Mouse (Mus musculus) midbrain, embryonic 11.5 days (tissue): ENCODE measurements at regions not wholly inside any gene's neighbourhood (a gene's known extent, or its start where the extent isn't known, plus 50 kb on each side); places are given as distances from the start of the nearest gene placed in this dataset.
A peak's percentile ranks its signal among the peaks of the same experiment; 100 is the strongest.

Experiments used
- ATAC-seq: fragments of 200-750 bp; cut with Nextera tagmentation; 2 replicates; pipeline ENCODE4 v1.8.0; 2017; ENCODE audit warnings: moderate TSS enrichment, moderate library complexity; ENCODE audit not compliant: low FRiP score
- DNase-seq: peaks from one replicate; pipeline ENCODE4 v3.0.0; 2015; ENCODE audit warnings: low spot score; ENCODE audit errors: missing footprints
- H3K27ac ChIP-seq: fragments of 300-500 bp; sonication (generic); 2 replicates; pipeline ENCODE4 v1.5.1; 2014; ENCODE audit warnings: low read depth, low read length
- H3K27me3 ChIP-seq: fragments of 300-500 bp; sonication (generic); 2 replicates; pipeline ENCODE4 v1.6.1; 2014; ENCODE audit warnings: mild to moderate bottlenecking, low read length, moderate library complexity, mixed read lengths; ENCODE audit not compliant: control insufficient read depth, insufficient read depth
- H3K36me3 ChIP-seq: fragments of 300-500 bp; sonication (generic); 2 replicates; pipeline ENCODE4 v1.6.1; 2014; ENCODE audit warnings: mild to moderate bottlenecking, low read length, moderate library complexity, mixed read lengths; ENCODE audit not compliant: control insufficient read depth, insufficient read depth
- H3K4me1 ChIP-seq: fragments of 300-500 bp; sonication (generic); 2 replicates; pipeline ENCODE4 v1.6.1; 2014; ENCODE audit warnings: low read length; ENCODE audit not compliant: control insufficient read depth, insufficient read depth
- H3K4me2 ChIP-seq: fragments of 300-500 bp; sonication (generic); 2 replicates; pipeline ENCODE4 v1.6.1; 2014; ENCODE audit warnings: mild to moderate bottlenecking, moderate library complexity
- H3K4me3 ChIP-seq: fragments of 300-500 bp; sonication (generic); 2 replicates; pipeline ENCODE4 v1.5.1; 2014; ENCODE audit warnings: low read depth, low read length
- H3K9ac ChIP-seq: fragments of 300-500 bp; sonication (generic); 2 replicates; pipeline ENCODE4 v1.6.1; 2014; ENCODE audit warnings: low read length
- H3K9me3 ChIP-seq: fragments of 300-500 bp; sonication (generic); 2 replicates; pipeline ENCODE4 v1.6.1; 2016; ENCODE audit warnings: low read length; ENCODE audit not compliant: control insufficient read depth
- WGBS: fragments of 180-500 bp; shearing (Covaris S2); extraction: QIAGEN DNeasy Blood & Tissue Kit; methylation state at CpG from one replicate; pipeline ENCODE4 v1.1.7; 2014; 5-methylcytosine and 5-hydroxymethylcytosine counted together

GRCm38 (mm10) chr6:93232636-93233035, 289.3 kb upstream of the Adamts9 start:
- Histone ChIP-seq H3K4me2 (no peak overlapping the region), H3K4me3 (no peak overlapping the region), H3K27ac (no peak overlapping the region), H3K27me3 (no peaks in the 10 kb centered on the region), H3K9me3 (no peaks in the 10 kb centered on the region), H3K4me1 (no peaks in the 10 kb centered on the region), H3K9ac (no peak overlapping the region), H3K36me3 (no peaks in the 10 kb centered on the region)
- no peak for DNase-seq
- no peak for ATAC-seq
- 83% methylated on average over 9 of the region's 9 CpGs for WGBS

- Histone ChIP-seq H3K4me2 (no peak overlapping the region), H3K27me3 (peaks cover 2% of the 10 kb centered on the region), H3K4me3 (no peak overlapping the region), H3K36me3 (no peaks in the 10 kb centered on the region), H3K9ac (no peak overlapping the region), H3K4me1 (no peaks in the 10 kb centered on the region), H3K9me3 (no peaks in the 10 kb centered on the region), H3K27ac (no peak overlapping the region)
- ATAC-seq (no peak), DNase-seq (no peak)
- WGBS, result 51% methylated on average over 5 of the region's 5 CpGs
These were observed 287.2 kb upstream of the Adamts9 start for GRCm38 (mm10) chr6:93230450-93230849.

GRCm38 (mm10) chr6:93229320-93229719, 286.0 kb upstream of the Adamts9 start:
- no peak overlapping the region for H3K27ac ChIP-seq
- no peaks in the 10 kb centered on the region for H3K9me3 ChIP-seq
- H3K4me3 ChIP-seq, result no peak overlapping the region
- H3K27me3 ChIP-seq, result peaks cover 7% of the 10 kb centered on the region
- WGBS, result 97% methylated on average over 2 of the region's 2 CpGs
- no peak overlapping the region for H3K4me2 ChIP-seq
- H3K36me3 ChIP-seq, result no peaks in the 10 kb centered on the region
- ATAC-seq (no peak), DNase-seq (no peak)
- H3K9ac ChIP-seq, result no peak overlapping the region
- peaks cover 1% of the 10 kb centered on the region; the same call in 1 of the 2 replicates for H3K4me1 ChIP-seq

GRCm38 (mm10) chr6:93223610-93224550, 280.6 kb upstream of the Adamts9 start:
- H3K9ac ChIP-seq, result no peak overlapping the region
- H3K27me3 ChIP-seq, result peaks cover 11% of the 10 kb centered on the region
- no peaks in the 10 kb centered on the region for H3K9me3 ChIP-seq
- peak; percentile 92 for DNase-seq
- H3K36me3 ChIP-seq, result no peaks in the 10 kb centered on the region
- peak; percentile 95 for ATAC-seq
- H3K4me3 ChIP-seq, result no peak overlapping the region
- 24% methylated on average over 8 of the region's 8 CpGs for WGBS
- H3K27ac ChIP-seq, result no peak overlapping the region; the same call in 1 of the 2 replicates
- no peak overlapping the region; the same call in 1 of the 2 replicates for H3K4me2 ChIP-seq
- H3K4me1 ChIP-seq, result peaks cover 12% of the 10 kb centered on the region

- no peak for DNase-seq
- H3K4me3 ChIP-seq, result no peak overlapping the region
- no peak overlapping the region for H3K4me2 ChIP-seq
- peaks cover 5% of the 10 kb centered on the region; the same call in 1 of the 2 replicates for H3K27me3 ChIP-seq
- no peaks in the 10 kb centered on the region for H3K9me3 ChIP-seq
- H3K9ac ChIP-seq, result no peak overlapping the region
- 82% methylated on average over 4 of the region's 4 CpGs for WGBS
- no peaks in the 10 kb centered on the region for H3K36me3 ChIP-seq
- H3K4me1 ChIP-seq, result peaks cover under 1% of the 10 kb centered on the region; the same call in 1 of the 2 replicates
- ATAC-seq, result no peak
- H3K27ac ChIP-seq, result no peak overlapping the region
These were observed 274.8 kb upstream of the Adamts9 start for GRCm38 (mm10) chr6:93218015-93218593.

GRCm38 (mm10) chr6:93200886-93201285, 257.6 kb upstream of the Adamts9 start:
- ATAC-seq (no peak), DNase-seq (no peak)
- no peak overlapping the region for H3K9ac ChIP-seq
- WGBS, result 85% methylated on average over 1 of the region's 1 CpGs
- no peaks in the 10 kb centered on the region for H3K4me1 ChIP-seq
- H3K4me3 ChIP-seq, result no peak overlapping the region
- H3K4me2 ChIP-seq, result no peak overlapping the region
- H3K27me3 ChIP-seq, result no peaks in the 10 kb centered on the region
- no peak overlapping the region for H3K27ac ChIP-seq
- H3K36me3 ChIP-seq, result no peaks in the 10 kb centered on the region
- no peaks in the 10 kb centered on the region for H3K9me3 ChIP-seq

- H3K9me3 ChIP-seq, result no peaks in the 10 kb centered on the region
- no peaks in the 10 kb centered on the region for H3K36me3 ChIP-seq
- no peak for ATAC-seq
- no peak overlapping the region for H3K4me2 ChIP-seq
- no peak overlapping the region for H3K27ac ChIP-seq
- 91% methylated on average over 6 of the region's 6 CpGs for WGBS
- H3K27me3 ChIP-seq, result no peaks in the 10 kb centered on the region
- no peak overlapping the region for H3K4me3 ChIP-seq
- DNase-seq, result no peak
- H3K4me1 ChIP-seq, result no peaks in the 10 kb centered on the region
- no peak overlapping the region for H3K9ac ChIP-seq
These were observed 251.4 kb upstream of the Adamts9 start for GRCm38 (mm10) chr6:93194741-93195140.

GRCm38 (mm10) chr6:93192980-93193379, 249.7 kb upstream of the Adamts9 start:
- WGBS, result 69% methylated on average over 2 of the region's 2 CpGs
- no peaks in the 10 kb centered on the region for H3K36me3 ChIP-seq
- H3K27ac ChIP-seq, result no peak overlapping the region
- no peaks in the 10 kb centered on the region for H3K9me3 ChIP-seq
- no peaks in the 10 kb centered on the region for H3K4me1 ChIP-seq
- no peak overlapping the region for H3K4me3 ChIP-seq
- ATAC-seq, result no peak
- DNase-seq, result no peak
- H3K27me3 ChIP-seq, result no peaks in the 10 kb centered on the region
- H3K9ac ChIP-seq, result no peak overlapping the region
- H3K4me2 ChIP-seq, result no peak overlapping the region

- Histone ChIP-seq H3K27ac (no peak overlapping the region), H3K9ac (no peak overlapping the region), H3K27me3 (no peaks in the 10 kb centered on the region), H3K36me3 (no peaks in the 10 kb centered on the region), H3K9me3 (no peaks in the 10 kb centered on the region), H3K4me3 (no peak overlapping the region), H3K4me1 (no peaks in the 10 kb centered on the region), H3K4me2 (no peak overlapping the region)
- ATAC-seq (no peak), DNase-seq (no peak)
- WGBS, result 83% methylated on average over 2 of the region's 2 CpGs
These were observed 247.7 kb upstream of the Adamts9 start for GRCm38 (mm10) chr6:93190986-93191385.
